ENCODE assay signal across 8 mouse cellular contexts in the genomic region with DNA sequence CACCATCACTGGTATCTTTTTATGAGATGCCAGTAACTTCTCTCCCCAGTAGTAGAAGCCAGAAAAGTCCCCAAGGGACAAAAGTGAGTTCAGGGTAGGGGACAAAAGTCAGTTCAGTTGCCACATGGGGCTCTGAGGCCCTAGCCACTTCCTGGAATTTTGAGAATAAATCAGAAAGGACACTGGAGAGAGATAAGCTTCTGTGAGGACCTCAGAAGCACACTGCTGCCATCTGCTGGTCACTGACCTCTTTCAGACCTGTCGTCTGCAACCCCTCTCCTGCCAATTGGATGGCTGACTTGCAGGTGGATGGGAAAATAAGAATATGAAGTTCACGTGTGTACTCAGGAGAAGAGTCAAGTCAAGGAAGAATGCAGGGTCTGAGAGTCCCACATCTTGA. TPM values are rescaled to one million over a fixed set of nuclear protein-coding genes. Genes with fewer than 3 reads are reported as not detected.
DNase-seq lines count a peak whose midpoint lies in the region; ATAC-seq and TF ChIP-seq lines count a peak whose summit lies in the region.

No protein-coding gene starts in this region.

- H3K4me3 ChIP-seq in embryonic facial prominence, embryonic 10.5 days = no peak overlapping the region
- H3K4me3 ChIP-seq in layer of hippocampus, adult 2 months = no peak overlapping the region
- no peak overlapping the region for H3K4me3 ChIP-seq in lung, postnatal 0 days (ENCODE audit: low read depth, low read length)

- peak; percentile 34; the same call in 1 of the 2 replicates for ATAC-seq in lung, postnatal 0 days

- TF ChIP-seq CTCF in layer of hippocampus, adult 2 months (conservative IDR thresholded peaks at IDR 0.05) = peak; percentile 96
- TF ChIP-seq CTCF in lung, postnatal 0 days (IDR thresholded peaks at IDR 0.05) = peak; percentile 83

- TF ChIP-seq EP300 in lung, postnatal 0 days (IDR thresholded peaks at IDR 0.05) = no peak

- no peaks in the 10 kb centered on the region for H3K9me3 ChIP-seq in embryonic facial prominence, embryonic 10.5 days
- H3K9me3 ChIP-seq in lung, postnatal 0 days (ENCODE audit: low read length) = no peaks in the 10 kb centered on the region

- WGBS in embryonic facial prominence, embryonic 10.5 days = 13% methylated on average over 2 of the region's 2 CpGs
- WGBS in lung, postnatal 0 days = 7% methylated on average over 2 of the region's 2 CpGs

- no peak overlapping the region for H3K9ac ChIP-seq in lung, postnatal 0 days (replicated peaks; ENCODE audit: low read depth)

- no peaks in the 10 kb centered on the region; the same call in 1 of the 2 replicates for H3K4me1 ChIP-seq in embryonic facial prominence, embryonic 10.5 days
- H3K4me1 ChIP-seq in lung, postnatal 0 days (ENCODE audit: insufficient read depth, low read depth, low read length) = no peaks in the 10 kb centered on the region

- no peaks in the 10 kb centered on the region for H3K27me3 ChIP-seq in embryonic facial prominence, embryonic 10.5 days (replicated peaks; ENCODE audit: low read depth, poor library complexity, severe bottlenecking)
- no peaks in the 10 kb centered on the region for H3K27me3 ChIP-seq in lung, postnatal 0 days (replicated peaks; ENCODE audit: insufficient read depth, low read length)

- no peak overlapping the region for H3K27ac ChIP-seq in embryonic facial prominence, embryonic 10.5 days (replicated peaks)
- H3K27ac ChIP-seq in layer of hippocampus, adult 2 months = no peak overlapping the region
- H3K27ac ChIP-seq in lung, postnatal 0 days (ENCODE audit: low read length) = no peak overlapping the region

- H3K36me3 ChIP-seq in embryonic facial prominence, embryonic 10.5 days (replicated peaks) = no peaks in the 10 kb centered on the region
- H3K36me3 ChIP-seq in lung, postnatal 0 days (ENCODE audit: insufficient read depth, low read length) = no peaks in the 10 kb centered on the region

- no peak overlapping the region for H3K4me2 ChIP-seq in lung, postnatal 0 days (replicated peaks; ENCODE audit: low read depth, low read length)

- peak; percentile 84 for DNase-seq in CD4-positive, CD25-positive, alpha-beta regulatory T cell, adult 2 months (ENCODE audit: low read depth, low spot score)
- peak; percentile 87 for DNase-seq in adrenal gland, postnatal 10 days
- peak; percentile 76 for DNase-seq in embryonic facial prominence, embryonic 10.5 days (ENCODE audit: low spot score)
- peak; percentile 84 for DNase-seq in heart, postnatal 4 days
- peak; percentile 71 to 83 for DNase-seq in layer of hippocampus, adult 2 months (ENCODE audit: low spot score in 2 of 2)
- peak; percentile 87 for DNase-seq in lung, postnatal 0 days (ENCODE audit: low spot score)
- peak; percentile 33 for DNase-seq in retina, adult 2 months (ENCODE audit: low read depth, low spot score)
- DNase-seq in urinary bladder, postnatal 14 days (ENCODE audit: low spot score) = peak; percentile 85

RNA-seq across cellular contexts. Expression of gene Serpina12, which starts 25.4 kb away (rescaled TPM):
- under 1 TPM; 0.36 TPM for total RNA-seq in adrenal gland, postnatal 10 days (2021)
- polyA plus RNA-seq in embryonic facial prominence, embryonic 10.5 days (2016; fragmentation: Nextera tagmentation; extraction: Ambion mirVana) = not detected in 2 replicates
- total RNA-seq in heart, postnatal 4 days (2021) = not detected
- total RNA-seq in layer of hippocampus, adult 2 months (2021) = under 1 TPM in 1 of 2 experiments, not detected in 1; 0.13 TPM
- polyA plus RNA-seq in lung, postnatal 0 days (2015; fragmentation: Nextera tagmentation; extraction: Ambion mirVana) = 0.04 TPM in 1 of 2 replicates, not detected in the other

RNA-seq across cellular contexts. Expression of gene Serpina5, which starts 31.3 kb away (rescaled TPM):
- under 1 TPM; 0.12 to 0.18 TPM for total RNA-seq in adrenal gland, postnatal 10 days (2021)
- not detected in 2 replicates for polyA plus RNA-seq in embryonic facial prominence, embryonic 10.5 days (2016; fragmentation: Nextera tagmentation; extraction: Ambion mirVana)
- total RNA-seq in heart, postnatal 4 days (2021) = not detected
- not detected for total RNA-seq in layer of hippocampus, adult 2 months (2021)
- not detected in 2 replicates for polyA plus RNA-seq in lung, postnatal 0 days (2015; fragmentation: Nextera tagmentation; extraction: Ambion mirVana)

RNA-seq across cellular contexts. Expression of gene Serpina3a, which starts 42.9 kb away (rescaled TPM):
- not detected for total RNA-seq in adrenal gland, postnatal 10 days (2021)
- polyA plus RNA-seq in embryonic facial prominence, embryonic 10.5 days (2016; fragmentation: Nextera tagmentation; extraction: Ambion mirVana) = not detected in 2 replicates
- total RNA-seq in heart, postnatal 4 days (2021) = not detected
- not detected for total RNA-seq in layer of hippocampus, adult 2 months (2021)
- polyA plus RNA-seq in lung, postnatal 0 days (2015; fragmentation: Nextera tagmentation; extraction: Ambion mirVana) = not detected in 2 replicates

RNA-seq across cellular contexts. Expression of gene Serpina9, which starts 56.1 kb away (rescaled TPM):
- under 1 TPM in 1 of 2 experiments, not detected in 1; 0.12 TPM for total RNA-seq in adrenal gland, postnatal 10 days (2021)
- polyA plus RNA-seq in embryonic facial prominence, embryonic 10.5 days (2016; fragmentation: Nextera tagmentation; extraction: Ambion mirVana) = not detected in 2 replicates
- total RNA-seq in heart, postnatal 4 days (2021) = not detected
- total RNA-seq in layer of hippocampus, adult 2 months (2021) = not detected
- polyA plus RNA-seq in lung, postnatal 0 days (2015; fragmentation: Nextera tagmentation; extraction: Ambion mirVana) = 0.32 and 0.89 TPM in 2 replicates

RNA-seq across cellular contexts. Expression of gene Serpina3b, which starts 58.2 kb away (rescaled TPM):
- under 1 TPM in 1 of 2 experiments, not detected in 1; 0.21 TPM for total RNA-seq in adrenal gland, postnatal 10 days (2021)
- not detected in 2 replicates for polyA plus RNA-seq in embryonic facial prominence, embryonic 10.5 days (2016; fragmentation: Nextera tagmentation; extraction: Ambion mirVana)
- not detected for total RNA-seq in heart, postnatal 4 days (2021)
- total RNA-seq in layer of hippocampus, adult 2 months (2021) = not detected
- polyA plus RNA-seq in lung, postnatal 0 days (2015; fragmentation: Nextera tagmentation; extraction: Ambion mirVana) = not detected in 2 replicates

Comparison
In these comparisons a context has a peak if more than half of its experiments do, and no peak if none do; other contexts are left out.
1. DNase-seq: peak in every context shown above with its lines; median percentile 87 in adrenal gland, postnatal 10 days; 87 in lung, postnatal 0 days; 85 in urinary bladder, postnatal 14 days; 84 in CD4-positive, CD25-positive, alpha-beta regulatory T cell, adult 2 months; 84 in heart, postnatal 4 days; 77 in layer of hippocampus, adult 2 months; 76 in embryonic facial prominence, embryonic 10.5 days; 33 in retina, adult 2 months.